Mouse (Mus musculus) frontal cortex, postnatal 36 days (tissue): Measurements from ENCODE around the gene Sptbn1.
A peak's percentile ranks its signal among the peaks of the same experiment; 100 is the strongest.
"Not testable (repeated sequence)": the region's sequence is repeated elsewhere in the genome, so short reads cannot be mapped to it uniquely, and the experiment has no call there.

Experiments
- DNase-seq, 2 experiments: peaks; one replicate each; pipeline ENCODE4 v3.0.0; 2022; ENCODE audit warnings: low spot score in 2 of 2

The Sptbn1 gene

DNA sequence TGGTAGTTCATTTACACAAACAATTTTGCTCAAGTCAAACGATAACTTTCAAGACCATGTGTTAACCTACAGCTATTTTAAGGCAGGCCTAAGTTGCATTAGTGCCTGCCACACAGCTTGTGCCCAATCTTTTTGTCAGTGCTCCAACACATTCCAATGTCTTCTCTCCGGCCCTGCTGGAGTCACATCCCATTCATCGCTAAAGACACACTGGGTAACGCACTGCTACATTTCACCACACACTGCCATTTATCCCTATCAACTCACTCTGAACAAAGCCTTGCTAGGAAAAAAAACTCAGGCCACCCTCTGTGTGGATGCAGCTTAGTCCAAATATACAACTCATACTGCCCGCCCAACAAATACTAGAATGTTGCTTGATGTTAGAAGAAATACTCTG is 11.5 kb downstream of the Sptbn1 start:
- DNase-seq = no peak

DNA sequence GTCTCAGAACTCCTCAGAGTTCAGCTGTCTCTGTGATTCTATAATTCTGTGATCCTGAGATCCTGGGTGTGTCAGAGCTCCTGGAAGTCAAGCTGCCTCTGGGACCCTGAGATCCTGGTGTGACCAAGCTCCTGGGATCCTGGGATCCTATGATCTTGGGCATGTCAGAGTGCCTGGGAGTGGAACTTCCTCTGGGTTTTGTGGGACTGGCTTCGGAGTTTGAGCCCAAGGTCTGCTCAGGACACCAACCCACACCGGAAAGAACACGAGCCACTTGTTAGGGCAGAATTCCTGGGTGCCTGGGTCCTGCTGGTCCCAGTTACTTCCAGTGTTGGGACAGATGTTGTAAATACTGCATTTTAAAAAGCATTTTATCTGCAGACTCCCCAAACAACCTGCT is 12.8 kb downstream of the Sptbn1 start:
- not testable (repeated sequence) for DNase-seq

DNA sequence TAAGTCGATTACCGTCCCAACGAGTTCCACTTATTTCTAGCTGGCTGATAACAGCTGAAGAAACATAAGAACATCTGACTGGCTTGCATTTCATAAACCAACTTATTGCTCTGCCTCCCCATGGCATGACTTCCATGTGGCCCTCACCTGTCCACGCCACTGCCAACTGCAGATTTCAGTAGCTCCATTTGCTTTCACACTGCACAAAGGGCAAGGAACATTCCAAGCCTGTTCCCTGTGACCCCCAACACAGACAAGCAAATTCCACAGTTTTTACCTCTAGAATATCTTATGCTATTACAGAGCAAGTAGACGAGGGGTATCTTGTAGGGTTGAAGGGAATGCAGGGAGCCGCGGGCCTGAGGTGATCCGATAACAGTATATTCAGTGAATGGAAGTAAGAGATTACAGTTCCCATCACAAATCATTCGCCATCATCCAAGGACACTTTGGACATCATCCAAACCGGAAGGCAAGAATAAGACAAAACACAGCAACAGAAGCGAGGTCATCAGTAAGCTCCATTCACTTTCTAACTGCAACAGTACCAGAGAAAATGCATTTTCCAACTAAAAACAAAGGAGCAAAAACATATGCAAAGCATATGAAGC is 16.6 kb downstream of the Sptbn1 start:
- DNase-seq = no peak

DNA sequence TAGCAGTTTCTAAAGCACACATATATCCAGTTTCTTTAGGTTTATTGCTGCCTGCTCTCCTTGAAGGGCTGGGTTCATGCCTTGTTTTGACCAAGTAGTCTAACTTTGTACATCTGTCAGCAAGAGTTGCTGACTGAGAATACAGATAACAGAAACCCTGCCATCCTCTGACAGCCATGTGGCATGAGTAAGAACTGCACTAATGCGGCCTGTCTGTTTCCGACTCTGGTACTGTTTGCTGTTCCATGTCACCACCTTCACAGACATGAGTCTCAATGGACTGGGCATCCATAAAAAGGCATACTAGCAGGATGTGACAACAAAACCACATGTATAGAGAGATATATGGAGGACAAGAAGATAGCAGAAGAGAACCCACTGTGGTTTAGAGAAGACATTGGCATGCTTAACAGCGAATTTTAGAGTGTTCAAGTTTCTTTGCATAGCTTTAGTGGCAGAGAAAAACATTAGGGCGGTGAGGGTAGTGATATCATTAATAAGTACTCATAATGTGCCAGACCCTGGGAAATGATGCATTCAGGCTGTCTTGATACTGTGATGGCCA is 18.4 kb downstream of the Sptbn1 start:
- DNase-seq = no peak

DNA sequence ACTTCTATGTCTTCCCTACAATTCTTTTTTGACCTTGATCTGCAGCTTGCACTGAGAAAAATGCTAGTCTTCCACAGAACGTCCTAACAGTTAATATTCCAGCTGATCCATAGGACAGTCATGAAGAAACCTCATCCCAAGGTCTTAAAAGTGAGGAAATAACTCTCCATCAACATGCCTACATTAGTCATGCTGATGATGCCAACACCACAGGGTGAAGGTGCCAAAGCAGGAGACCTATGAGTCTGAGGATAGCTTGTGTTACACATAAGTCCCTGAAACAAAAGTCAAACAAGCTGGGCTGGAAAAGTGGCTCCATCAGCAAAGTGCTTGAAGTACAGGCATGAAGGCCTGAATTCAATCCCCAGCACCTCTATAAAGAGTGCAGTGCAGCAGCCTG is 20.9 kb downstream of the Sptbn1 start:
- no peak for DNase-seq

DNA sequence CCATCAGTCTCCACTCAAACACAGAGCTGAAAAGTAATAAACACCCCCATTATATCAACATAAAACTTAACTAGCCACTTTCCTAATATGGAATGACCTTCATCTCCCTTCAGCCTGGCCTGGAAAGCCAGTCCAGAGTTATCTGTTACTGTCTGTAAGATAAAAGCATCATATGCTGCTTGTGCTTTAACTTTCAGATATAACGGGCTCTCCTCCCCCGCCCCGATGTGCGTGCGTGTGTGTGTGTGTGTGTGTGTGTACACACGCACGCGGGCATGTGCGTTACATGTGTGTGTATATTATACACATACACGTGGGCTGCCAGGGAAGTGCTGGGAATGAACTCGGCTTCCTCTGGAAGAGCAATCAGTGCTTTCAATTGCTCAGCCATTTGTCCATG is 21.8 kb downstream of the Sptbn1 start:
- DNase-seq = no peak

DNA sequence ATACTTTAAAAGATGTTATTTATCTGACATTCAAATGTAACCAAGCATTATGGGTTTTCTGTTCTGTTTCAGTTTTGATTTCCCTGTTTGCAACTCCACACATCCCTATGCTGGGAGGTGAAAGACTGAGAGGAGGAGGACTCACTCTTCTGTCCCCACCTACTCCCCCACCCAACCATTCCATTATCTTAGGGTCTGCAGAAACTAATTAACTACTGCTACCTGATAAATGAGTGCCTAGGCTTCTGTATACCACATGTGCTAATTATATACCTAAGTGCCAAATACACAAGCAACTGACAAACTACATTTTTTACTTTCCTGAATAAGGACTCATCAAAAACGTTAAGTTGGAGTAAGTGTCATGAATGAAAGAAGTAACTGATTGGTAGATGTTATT is 23.8 kb downstream of the Sptbn1 start:
- no peak for DNase-seq

DNA sequence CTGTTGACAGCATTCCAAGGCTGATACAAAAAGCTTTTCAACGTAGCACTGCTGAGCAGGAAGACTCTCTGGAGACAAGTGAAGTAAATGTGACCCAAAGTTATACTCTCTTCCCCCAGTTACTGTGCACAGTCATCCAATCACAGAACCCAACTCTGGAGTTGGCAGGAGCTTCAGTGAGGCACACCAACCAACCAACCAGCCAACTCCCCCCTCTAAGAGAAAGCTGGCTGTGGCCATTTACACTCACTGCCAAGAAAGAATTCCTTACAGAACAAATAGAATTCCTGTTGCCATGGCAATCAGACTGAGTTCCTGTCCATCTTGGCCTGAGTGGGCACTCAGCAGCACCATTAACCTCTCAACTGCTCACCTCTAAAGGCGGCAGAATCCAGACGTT is 24.4 kb downstream of the Sptbn1 start:
- peak in 1 of 2 experiments; percentile 72 for DNase-seq

DNA sequence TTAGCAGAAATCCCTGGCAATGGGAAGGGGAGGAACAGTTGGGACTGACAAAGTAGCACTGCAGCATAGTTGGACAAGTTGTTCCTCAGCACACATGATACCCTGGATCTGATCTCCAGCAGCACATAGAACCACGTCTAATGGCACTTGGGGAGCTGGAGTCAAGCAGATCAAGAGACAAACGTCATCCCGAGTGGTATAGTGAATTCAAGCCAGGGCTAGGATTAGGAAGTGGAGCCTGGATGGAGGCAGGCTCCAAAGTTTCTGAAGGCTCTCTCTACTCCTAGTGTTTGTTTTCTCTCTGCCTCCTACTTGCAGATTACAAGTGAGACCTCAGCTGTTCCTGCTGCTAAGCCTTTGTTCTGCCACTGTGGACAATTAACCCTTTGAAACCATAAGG is 27.1 kb downstream of the Sptbn1 start:
- no peak for DNase-seq

DNA sequence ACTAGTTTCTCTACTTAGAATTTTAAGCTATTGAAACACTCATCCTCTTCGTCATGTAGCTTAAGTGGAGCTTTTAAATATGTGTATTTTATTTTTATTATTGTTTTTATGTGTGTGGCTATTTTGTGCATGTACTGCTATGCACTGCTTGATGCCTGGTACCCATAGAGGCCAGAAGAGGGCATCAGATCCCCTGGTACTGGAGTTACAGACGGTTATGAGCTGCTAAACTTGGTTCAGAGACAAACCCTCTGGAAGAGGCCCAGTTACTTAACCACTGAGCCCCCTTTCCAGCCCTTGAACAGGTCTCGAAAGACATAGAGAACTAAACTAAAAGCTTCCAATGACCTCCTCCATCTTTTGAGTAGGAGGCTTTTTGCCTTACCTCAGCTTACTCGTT is 30.0 kb downstream of the Sptbn1 start:
- no peak for DNase-seq

DNA sequence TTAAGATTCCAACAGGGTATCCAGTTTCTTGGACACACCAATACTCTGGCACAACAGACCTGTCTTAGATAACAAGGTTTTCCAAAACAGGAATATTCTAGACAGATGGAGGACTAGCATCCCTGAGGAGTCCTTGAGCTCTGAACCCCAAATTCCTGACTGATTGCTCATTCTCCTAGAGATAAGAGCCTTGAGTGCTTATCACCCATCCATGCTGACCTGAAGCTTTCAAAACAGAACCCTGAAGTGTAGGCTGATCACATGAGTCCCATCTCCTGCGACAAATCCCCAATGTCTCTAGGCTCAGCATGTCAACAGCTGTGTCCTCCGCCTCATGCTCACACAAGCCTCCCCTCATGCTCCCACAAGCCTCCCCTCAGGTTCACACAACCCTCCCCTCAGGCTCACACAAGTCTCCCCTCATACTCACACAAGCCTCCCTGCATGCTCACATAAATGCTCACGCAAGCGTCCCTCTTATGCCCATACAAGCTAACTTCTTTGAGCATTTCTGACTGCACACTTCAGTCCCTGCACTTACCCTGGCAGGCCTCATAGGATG is 31.2 kb downstream of the Sptbn1 start:
- DNase-seq = no peak

DNA sequence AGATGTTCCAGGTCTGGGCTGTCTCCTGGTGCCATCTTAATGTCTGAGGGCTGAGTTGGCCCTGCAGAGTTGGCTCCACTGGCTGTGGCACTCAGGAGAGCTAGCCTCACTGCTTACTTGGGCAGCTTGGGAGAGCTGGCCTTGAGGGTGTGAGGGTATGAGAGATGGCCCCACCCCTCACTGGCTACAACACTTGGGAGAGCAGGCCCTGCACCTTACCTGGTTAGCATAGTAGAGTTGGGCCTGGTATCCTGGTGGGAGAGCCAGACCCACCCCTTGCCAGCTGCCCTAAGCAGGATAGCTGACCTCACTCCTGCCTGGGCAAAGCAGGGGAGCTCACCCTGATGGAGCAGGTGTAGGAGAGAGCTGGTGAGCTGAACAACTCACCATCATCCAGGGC is 32.3 kb downstream of the Sptbn1 start:
- no peak for DNase-seq

DNA sequence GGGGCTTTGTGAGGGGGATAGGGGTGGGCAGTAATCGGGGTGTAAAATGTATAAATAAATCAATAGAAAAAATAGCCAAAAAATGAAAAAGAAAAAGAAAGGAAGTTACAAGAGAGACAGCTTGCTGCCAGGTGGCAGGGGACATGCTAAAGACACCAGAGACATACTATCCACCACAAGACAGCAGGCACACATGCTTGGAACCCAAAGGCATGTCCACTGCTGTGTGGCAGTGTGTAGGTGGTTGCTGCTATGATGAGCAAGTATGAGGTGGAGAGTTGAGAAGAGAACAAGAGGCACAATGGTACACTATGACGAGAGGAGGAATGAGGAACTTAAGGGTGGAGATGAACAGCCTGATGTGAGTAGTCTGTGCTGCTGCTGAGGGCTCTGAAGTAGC is 32.8 kb downstream of the Sptbn1 start:
- no peak for DNase-seq

DNA sequence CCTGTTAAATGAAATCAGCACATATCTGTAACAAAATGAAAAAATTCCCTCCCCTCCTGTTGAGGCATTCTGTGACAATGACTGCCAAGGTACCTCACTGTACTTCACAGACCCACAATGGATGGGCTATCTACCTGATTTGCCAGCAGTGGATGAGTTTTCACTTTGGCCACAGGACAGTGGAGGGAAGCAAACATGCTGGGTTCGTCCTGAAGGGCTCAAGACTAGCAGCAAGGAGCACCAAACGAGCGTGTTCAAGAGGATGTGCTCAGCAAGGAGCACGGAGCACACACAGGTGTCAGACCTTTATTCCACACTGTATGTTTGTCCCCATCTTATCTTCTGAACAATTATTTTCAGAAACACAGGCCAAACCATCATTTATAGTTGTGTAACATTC is 34.0 kb downstream of the Sptbn1 start:
- DNase-seq = no peak

DNA sequence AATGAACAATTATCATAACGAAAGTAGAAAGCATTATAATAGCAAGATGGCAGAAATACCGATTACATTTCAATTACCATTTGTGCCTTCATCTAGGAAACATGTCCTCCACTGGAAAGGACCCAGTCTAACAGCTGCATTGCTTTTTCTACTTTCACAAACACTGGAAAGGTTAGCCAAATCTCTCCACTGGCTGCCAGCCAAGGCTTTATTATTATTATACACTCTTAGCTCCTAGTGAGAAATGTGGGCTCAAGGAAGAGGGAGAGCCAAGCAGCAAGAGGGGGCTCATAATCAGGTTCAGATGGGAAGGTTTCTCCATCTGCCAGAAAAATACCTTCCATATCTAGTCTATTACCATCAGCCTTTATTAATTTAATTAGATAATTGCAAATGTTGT is 35.9 kb downstream of the Sptbn1 start:
- DNase-seq = no peak

DNA sequence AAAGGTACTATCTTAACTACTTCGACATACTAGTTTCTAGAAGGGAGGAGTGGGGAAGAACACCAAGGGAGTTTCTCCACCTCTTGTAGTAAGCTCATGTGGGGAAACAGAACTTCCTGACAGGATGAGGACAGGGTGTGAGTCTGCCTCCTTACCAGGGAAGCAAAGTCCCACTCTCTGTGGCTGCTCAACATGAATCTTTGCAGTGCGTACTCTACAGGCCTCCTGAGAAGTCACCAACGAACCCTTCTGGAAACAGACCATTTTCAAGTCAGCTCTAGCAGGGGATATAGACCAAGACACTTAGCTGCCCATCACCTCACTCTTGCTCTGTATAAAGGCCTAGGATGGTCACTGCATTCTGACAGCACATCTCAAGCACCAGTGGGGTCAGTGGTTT is 36.6 kb downstream of the Sptbn1 start:
- DNase-seq = no peak

DNA sequence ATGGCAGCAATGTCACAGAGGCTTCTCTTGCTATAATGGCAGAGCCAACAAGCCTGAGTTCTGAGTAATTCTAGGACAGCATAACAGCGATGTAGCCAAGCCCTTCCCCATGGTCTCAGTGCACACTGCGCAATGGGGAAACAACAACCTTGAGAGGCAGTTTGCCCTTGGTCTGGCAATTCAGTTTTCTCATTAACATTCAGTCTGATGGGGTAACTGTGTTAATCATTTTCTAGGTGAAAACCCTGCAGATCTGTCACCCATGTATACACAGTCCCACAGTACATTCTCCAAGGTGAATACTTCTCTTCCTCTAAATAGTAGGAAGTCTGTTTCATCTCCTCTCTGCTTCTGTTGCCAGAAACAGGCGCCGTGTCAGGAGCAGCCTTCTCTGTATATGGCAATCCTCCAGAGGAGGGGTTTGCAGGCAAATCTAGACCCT is 37.6 kb downstream of the Sptbn1 start:
- DNase-seq = no peak

DNA sequence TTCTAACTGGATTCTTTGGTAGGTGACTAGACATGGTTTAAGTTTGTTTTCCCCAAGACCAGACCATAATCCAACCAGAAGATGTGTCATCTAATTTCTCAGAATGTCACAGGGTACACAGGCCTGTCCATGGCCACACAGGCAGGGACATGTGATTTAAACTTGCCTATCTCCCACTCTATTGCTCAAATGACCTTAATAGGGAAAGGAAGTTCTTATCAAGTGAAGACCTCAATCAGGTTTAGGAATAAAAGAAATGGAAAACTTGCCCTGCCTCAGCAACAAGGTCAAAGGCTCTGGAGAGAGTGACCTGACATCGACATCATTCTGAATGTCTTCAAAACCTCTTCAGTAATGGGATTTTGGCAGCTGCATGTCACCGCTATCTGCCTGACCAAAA is 41.2 kb downstream of the Sptbn1 start:
- no peak for DNase-seq

DNA sequence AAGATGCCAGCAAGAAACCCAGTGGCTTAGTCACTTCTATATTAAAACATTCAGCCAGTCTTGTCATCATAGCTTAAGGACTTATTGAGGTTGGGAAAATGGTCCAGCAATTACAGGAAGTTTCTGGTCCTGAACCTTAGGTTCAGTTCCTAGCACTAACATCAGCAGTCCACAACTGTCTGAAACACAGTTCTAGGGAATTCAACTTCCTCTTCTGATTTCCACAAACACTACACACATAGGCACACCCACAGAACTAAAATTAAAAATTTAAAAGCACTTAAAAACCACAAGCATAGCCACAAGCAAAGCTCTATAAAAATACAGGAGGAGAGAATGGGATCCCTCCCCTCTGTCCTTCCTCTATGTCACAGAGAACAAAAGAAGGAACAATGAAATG is 43.4 kb downstream of the Sptbn1 start:
- no peak for DNase-seq

DNA sequence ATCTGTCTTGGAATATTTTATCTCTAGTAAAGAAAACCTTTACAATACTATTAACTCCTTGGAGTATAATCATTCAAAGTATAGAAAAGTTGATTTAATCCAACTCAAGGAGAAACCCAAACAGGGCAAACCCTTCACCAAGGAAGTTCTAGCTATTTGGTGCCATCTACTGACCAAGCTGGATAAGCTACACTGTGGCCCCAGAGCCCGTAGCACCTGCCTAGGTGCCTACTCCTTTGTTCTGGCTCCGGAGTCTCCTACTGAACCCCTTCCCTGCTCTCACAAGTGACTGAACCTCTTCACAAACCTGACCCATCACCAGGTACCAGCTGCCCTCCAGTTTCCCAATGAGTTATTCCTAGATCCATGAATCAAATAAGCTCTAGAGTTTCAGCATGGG is 45.3 kb downstream of the Sptbn1 start:
- DNase-seq = no peak

DNA sequence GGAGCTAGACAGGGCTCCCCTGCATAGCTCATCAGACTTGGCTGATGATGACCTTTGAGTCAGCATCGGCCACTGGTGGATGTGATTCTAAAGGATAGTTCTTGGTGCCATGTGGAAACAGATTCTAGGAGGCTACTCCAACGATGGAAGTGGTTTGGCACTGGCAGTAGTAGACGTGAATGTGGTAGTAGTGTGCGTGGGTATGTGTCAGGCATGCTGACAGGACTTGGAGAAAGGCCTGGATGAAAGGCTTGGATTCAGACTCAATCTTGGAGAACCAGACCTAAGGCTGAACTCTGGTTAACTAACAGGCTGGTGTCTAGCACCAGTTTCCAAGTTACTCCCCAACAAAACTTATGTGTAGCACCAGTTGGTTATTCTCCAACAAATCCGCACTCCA is 46.9 kb downstream of the Sptbn1 start:
- no peak for DNase-seq

DNA sequence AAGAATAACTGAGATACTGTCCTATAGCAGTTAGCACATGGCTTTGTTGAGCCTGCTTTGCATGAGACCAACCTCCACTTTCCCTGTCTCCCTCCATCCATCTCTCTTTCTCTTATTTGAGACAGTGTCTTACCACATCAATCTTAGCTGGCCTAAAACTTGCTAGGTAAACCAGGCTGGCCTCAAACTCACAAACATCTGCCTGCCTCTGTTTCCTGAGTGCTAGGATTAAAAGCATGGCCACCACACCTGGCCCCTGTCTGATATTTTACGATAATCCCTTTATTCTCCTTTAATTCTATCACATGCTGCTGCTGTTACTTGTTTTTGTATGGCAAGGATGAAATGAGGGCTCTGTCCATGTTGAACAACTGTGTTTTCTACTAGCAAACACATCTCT is 49.6 kb downstream of the Sptbn1 start:
- no peak for DNase-seq

DNA sequence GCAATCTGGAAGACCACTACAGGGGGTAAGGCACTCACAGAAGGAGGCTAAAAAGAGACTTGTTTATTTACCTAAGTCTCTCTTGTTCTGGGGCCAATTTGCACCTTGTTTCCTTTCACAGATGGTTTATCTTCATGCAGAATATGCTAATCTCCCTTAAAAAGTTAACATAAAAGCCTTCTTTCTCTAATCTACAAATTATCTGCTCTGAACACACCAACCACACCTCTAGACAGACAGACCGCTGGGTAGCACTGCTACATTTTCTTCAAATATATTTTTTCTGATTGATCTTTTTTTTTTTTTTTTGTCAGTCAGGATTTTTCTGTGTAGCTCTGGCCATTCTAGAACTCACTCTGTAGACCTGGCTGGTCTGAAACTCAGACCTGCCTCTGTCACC is 50.5 kb downstream of the Sptbn1 start:
- DNase-seq = no peak
